Mouse (Mus musculus) midbrain, postnatal 0 days (tissue): ENCODE measurements around the gene Ptges2. TPM values are rescaled to one million over a fixed set of nuclear protein-coding genes. Genes with fewer than 3 reads are reported as not detected.

Source experiments
- ATAC-seq: fragments of 200-750 bp; cut with Nextera tagmentation; 2 replicates; pipeline ENCODE4 v1.8.0; 2017; ENCODE audit warnings: moderate number of reproducible peaks, mild to moderate bottlenecking, moderate TSS enrichment, moderate library complexity; ENCODE audit not compliant: low FRiP score
- DNase-seq: peaks from one replicate; pipeline ENCODE4 v3.0.0-alpha.2; 2015; ENCODE audit warnings: low spot score
- H3K27ac ChIP-seq: fragments of 300-500 bp; sonication (generic); 2 replicates; pipeline ENCODE4 v1.5.1; 2014; ENCODE audit warnings: low read depth, mild to moderate bottlenecking, low read length, mixed read lengths
- H3K27me3 ChIP-seq: fragments of 300-500 bp; sonication (generic); 2 replicates; pipeline ENCODE4 v1.6.1; 2014; ENCODE audit warnings: low read length, control low read depth, mixed read lengths; ENCODE audit not compliant: insufficient read depth
- H3K36me3 ChIP-seq: fragments of 300-500 bp; sonication (generic); 2 replicates; pipeline ENCODE4 v1.6.1; 2014; ENCODE audit warnings: low read length, control low read depth, mixed read lengths; ENCODE audit not compliant: insufficient read depth
- H3K4me1 ChIP-seq: fragments of 300-500 bp; sonication (generic); 2 replicates; pipeline ENCODE4 v1.6.1; 2014; ENCODE audit warnings: mild to moderate bottlenecking, control low read depth, antibody characterized with exemption, low read length, mixed read lengths; ENCODE audit not compliant: insufficient read depth
- H3K4me2 ChIP-seq: fragments of 300-500 bp; sonication (generic); 2 replicates; pipeline ENCODE4 v1.6.1; 2014; ENCODE audit warnings: low read depth, mild to moderate bottlenecking, low read length, mixed read lengths; ENCODE audit not compliant: poor library complexity, severe bottlenecking
- H3K4me3 ChIP-seq: fragments of 300-500 bp; sonication (generic); 2 replicates; pipeline ENCODE4 v1.5.1; 2014; ENCODE audit warnings: low read depth, mild to moderate bottlenecking, low read length, moderate library complexity
- H3K9ac ChIP-seq: fragments of 300-500 bp; sonication (generic); replicated peaks from 2 replicates; pipeline ENCODE4 v1.6.1; 2014; ENCODE audit warnings: mild to moderate bottlenecking, low read length, moderate library complexity, mixed read lengths; ENCODE audit not compliant: poor library complexity, severe bottlenecking
- H3K9me3 ChIP-seq: fragments of 300-500 bp; sonication (generic); 2 replicates; pipeline ENCODE4 v1.6.1; 2016; ENCODE audit warnings: low read length, control low read depth
- CTCF ChIP-seq: IDR thresholded peaks from 2 replicates; pipeline ENCODE4 v1.5.1; 2016; ENCODE audit warnings: antibody characterized with exemption, mild to moderate bottlenecking
- WGBS: fragments of 180-500 bp; shearing (Covaris S2); extraction: QIAGEN DNeasy Blood & Tissue Kit; methylation state at CpG from one replicate; pipeline ENCODE4 v1.1.7; 2014; 5-methylcytosine and 5-hydroxymethylcytosine counted together
- polyA plus RNA-seq: library from polyadenylated mRNA; unstranded; fragments of >200 nt; fragmentation: Nextera tagmentation; extraction: Ambion mirVana; gene quantifications from 2 replicates; pipeline ENCODE4 v1.2.1, GENCODE M21; 2015
- total RNA-seq: library from RNA; depleted of rRNA; stranded (reverse); fragments of >200 nt; gene quantifications from 2 replicates; pipeline ENCODE4 v1.2.3, GENCODE M21; 2014

The Ptges2 gene
- total and polyA plus RNA-seq, 2 experiments from 2014 or later = 41.1 to 56.2 TPM

DNA sequence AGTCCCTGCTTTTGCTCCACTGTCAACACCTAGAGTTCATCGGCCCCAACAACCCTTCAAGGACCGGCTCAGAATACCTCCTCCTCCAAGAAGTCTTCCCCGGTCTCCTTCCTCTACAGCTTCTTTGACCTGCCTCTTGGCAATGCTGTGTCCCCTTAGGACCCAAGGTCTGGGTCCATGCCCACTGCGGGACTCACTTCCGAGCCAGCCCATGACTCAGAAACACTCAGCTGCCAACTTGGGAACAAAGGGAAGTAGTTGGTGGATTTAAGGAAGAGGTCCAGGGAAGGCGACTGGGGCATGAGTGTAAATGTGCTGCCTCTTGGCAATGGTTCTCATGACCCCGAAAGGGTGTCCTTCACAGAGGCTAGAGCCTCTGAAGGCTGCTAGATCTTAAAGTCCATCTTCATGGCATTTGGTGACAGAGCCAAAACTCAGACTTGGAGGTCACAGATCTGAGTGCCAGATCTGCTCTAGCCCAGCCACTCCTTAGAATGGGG lies 15.6 kb upstream of the Ptges2 start:
- no peak for ATAC-seq
- no peak overlapping the region for H3K9ac ChIP-seq
- no peak for DNase-seq
- H3K9me3 ChIP-seq = no peaks in the 10 kb centered on the region
- WGBS = 90% methylated on average over 7 of the region's 7 CpGs
- peaks cover 4% of the 10 kb centered on the region; the same call in 1 of the 2 replicates for H3K4me1 ChIP-seq
- H3K4me3 ChIP-seq = no peak overlapping the region
- no peak overlapping the region for H3K27ac ChIP-seq
- H3K36me3 ChIP-seq = peaks cover 44% of the 10 kb centered on the region
- H3K4me2 ChIP-seq = no peak overlapping the region
- no peak for TF ChIP-seq CTCF
- no peaks in the 10 kb centered on the region for H3K27me3 ChIP-seq

DNA sequence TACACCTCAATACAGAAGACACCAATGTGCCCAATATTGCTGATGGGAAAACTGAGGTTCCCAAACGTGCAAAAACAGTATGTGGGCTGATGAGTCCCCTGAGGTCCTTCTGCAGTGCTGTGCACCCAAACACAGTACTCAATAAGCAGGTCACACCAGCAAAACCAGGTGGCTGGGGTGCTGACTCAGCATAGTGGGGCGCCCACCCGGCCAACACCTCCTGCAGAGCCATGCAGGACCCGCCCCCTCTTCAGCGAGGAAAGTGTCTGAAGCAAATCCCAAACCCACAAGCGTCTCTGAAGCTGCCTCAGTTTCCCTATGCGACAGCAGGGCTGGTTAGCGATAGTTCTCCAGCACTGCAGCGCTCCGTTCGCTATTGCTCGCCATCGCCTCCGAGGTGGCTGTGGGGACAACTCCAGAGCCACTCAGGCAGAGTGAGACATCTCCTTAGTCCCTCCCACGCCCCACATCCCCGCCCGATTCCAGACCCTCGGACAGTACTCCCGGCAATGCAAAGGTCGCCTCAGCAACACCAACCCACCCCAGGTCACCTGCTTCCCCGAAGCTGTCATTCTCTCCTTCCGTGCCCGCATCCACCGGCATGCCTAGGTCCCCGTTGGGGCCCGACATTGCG lies 14.4 kb upstream of the Ptges2 start:
- Histone ChIP-seq H3K27ac (peak overlapping the region; percentile 75; the same call in 1 of the 2 replicates), H3K4me1 (peaks cover 4% of the 10 kb centered on the region; the same call in 1 of the 2 replicates), H3K36me3 (peaks cover 32% of the 10 kb centered on the region), H3K27me3 (no peaks in the 10 kb centered on the region), H3K9me3 (no peaks in the 10 kb centered on the region), H3K9ac (peak overlapping the region; percentile 74), H3K4me3 (peak overlapping the region; percentile 62), H3K4me2 (peak overlapping the region; percentile 95)
- no peak for TF ChIP-seq CTCF
- DNase-seq = peak; percentile 47
- peak; percentile 51 for ATAC-seq
- 1% methylated on average over 27 of the region's 27 CpGs for WGBS

DNA sequence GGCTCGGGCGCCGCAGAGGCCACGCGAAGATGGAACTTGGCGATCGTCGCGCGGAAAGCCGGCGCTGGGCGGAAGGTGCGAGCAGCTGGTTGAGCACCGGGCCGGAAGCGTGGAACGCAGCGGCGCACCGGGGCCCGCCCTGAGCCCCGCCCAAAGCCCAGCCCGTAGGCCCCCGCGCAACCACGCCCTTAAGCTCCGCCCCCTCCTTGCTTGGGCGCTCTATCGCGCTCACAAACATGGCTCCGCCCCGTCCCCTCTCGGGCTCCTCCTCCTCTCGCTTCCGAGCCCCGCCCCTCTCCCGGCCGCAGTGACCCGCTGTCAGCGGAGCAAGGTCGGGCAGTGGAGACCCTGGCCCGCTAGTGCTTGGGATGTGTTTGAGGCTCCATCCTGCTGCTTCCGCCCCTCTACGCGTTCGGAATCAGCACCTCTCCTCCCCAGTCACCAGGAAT lies 13.9 kb upstream of the Ptges2 start, which contains the start of gene 1110008P14Rik:
1110008P14Rik (minus strand) TSS at position 164 of the 449 bp plus-strand sequence.
- Histone ChIP-seq H3K9me3 (no peaks in the 10 kb centered on the region), H3K4me2 (peak within 1 kb of the TSS; percentile 95), H3K4me3 (peak within 1 kb of the TSS; percentile 62), H3K36me3 (peaks cover 27% of the 10 kb centered on the region), H3K9ac (peak within 1 kb of the TSS; percentile 74), H3K27ac (peak within 1 kb of the TSS; percentile 75), H3K4me1 (peaks cover 4% of the 10 kb centered on the region; the same call in 1 of the 2 replicates), H3K27me3 (no peaks in the 10 kb centered on the region)
- peak; percentile 78 for ATAC-seq
- no peak for TF ChIP-seq CTCF
- WGBS = 0% methylated on average over 39 of the region's 47 CpGs
- peak; percentile 90 for DNase-seq

DNA sequence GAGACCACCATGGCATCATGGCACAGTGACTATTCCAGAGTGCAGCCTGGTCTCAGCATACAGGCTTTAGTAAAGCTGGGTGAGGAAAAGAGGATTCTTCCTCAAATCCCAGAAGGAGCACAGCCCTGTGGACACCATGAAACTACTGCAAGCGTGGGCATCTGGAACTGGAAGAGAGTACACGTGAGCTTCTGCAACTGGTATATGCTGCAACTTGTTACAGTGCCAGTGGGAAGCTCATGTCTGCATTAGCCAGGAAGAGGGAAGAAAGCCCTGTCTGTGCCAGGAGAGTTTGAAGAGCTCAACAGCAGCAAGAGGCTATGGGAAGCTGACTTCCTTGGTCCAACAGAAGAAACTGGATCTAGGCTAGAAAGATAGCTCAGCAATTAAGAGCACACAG lies 13.0 kb upstream of the Ptges2 start:
- H3K9me3 ChIP-seq = no peaks in the 10 kb centered on the region
- 81% methylated on average over 2 of the region's 2 CpGs for WGBS
- no peaks in the 10 kb centered on the region for H3K27me3 ChIP-seq
- ATAC-seq = no peak
- H3K4me3 ChIP-seq = no peak overlapping the region
- no peak for TF ChIP-seq CTCF
- no peak overlapping the region for H3K9ac ChIP-seq
- peak overlapping the region; percentile 75; the same call in 1 of the 2 replicates for H3K27ac ChIP-seq
- DNase-seq = no peak
- peaks cover 4% of the 10 kb centered on the region; the same call in 1 of the 2 replicates for H3K4me1 ChIP-seq
- no peak overlapping the region for H3K4me2 ChIP-seq
- peaks cover 18% of the 10 kb centered on the region for H3K36me3 ChIP-seq

DNA sequence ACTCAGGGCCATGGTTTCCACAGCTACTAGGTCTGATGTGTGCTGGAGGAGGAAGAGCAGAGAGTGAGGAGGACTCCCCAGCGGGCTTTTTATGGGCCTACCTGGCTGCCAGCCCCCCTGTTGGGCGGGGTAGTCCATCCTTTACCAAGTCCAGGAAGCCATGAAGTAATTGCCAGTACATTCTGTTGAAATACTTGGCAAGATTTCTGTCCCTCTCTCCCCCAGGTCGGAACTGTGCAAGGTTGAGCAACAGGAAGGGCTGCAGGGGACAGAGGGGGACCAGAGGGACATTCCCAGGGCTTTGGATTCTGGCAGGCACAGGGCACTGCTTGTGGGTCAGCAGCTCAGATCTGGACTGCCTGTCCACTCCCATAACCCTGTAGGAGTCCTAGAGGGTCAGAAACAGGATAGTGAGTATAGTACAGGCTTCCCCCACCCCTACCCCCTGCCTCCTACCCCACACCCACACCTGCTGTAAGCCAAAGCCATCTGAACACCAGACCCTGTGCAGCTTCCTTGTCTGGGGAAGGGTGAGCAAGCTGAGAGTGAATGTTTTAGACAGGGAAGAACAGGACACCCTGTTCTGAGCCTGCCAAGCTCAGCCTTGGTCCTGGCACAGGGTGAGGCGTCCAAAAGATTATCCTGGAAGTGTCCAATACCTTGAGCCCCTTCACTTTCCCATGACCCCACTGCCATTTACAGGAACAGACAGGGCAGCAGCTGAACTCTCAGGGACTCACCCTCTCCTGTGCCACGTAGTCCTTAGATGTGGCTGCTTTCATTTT lies 7.8 kb upstream of the Ptges2 start, which contains the start of gene Lcn2:
Lcn2 (minus strand) TSS at position 547 of the 785 bp plus-strand sequence.
- TF ChIP-seq CTCF = no peak
- no peak within 1 kb of the TSS for H3K27ac ChIP-seq
- H3K4me2 ChIP-seq = no peak within 1 kb of the TSS
- H3K36me3 ChIP-seq = no peaks in the 10 kb centered on the region
- H3K9me3 ChIP-seq = no peaks in the 10 kb centered on the region
- DNase-seq (no peak), ATAC-seq (no peak)
- WGBS = 49% methylated on average over 5 of the region's 5 CpGs
- no peak within 1 kb of the TSS for H3K4me3 ChIP-seq
- no peak within 1 kb of the TSS for H3K9ac ChIP-seq
- no peaks in the 10 kb centered on the region for H3K27me3 ChIP-seq
- H3K4me1 ChIP-seq = no peaks in the 10 kb centered on the region
